25 mouse cellular contexts compared by ENCODE assay signal in genomic region chr13:83638735-83639134, GRCm38 (mm10).
DNase-seq lines count a peak whose midpoint lies in the region; ATAC-seq lines count a peak whose summit lies in the region.
"Had no signal": no experiment of that assay in that cellular context is flagged by ENCODE, and none has a peak within 500 bp of the region (broad histone marks: within the 10 kb centered on the region; RNA-seq: fewer than 3 reads in every experiment).

No protein-coding gene starts in this region.

- no peak overlapping the region for H3K27ac ChIP-seq in forebrain, embryonic 13.5 days
- no peak overlapping the region for H3K27ac ChIP-seq in forebrain, embryonic 12.5 days
- no peak overlapping the region for H3K27ac ChIP-seq in liver, embryonic 16.5 days (ENCODE audit: low read length)
- H3K27ac ChIP-seq in liver, embryonic 12.5 days: no peak overlapping the region
- H3K27ac ChIP-seq: embryonic facial prominence, embryonic 10.5 days; embryonic facial prominence, embryonic 12.5 days had no signal

- no peaks in the 10 kb centered on the region for H3K4me1 ChIP-seq in forebrain, embryonic 13.5 days
- H3K4me1 ChIP-seq in forebrain, embryonic 12.5 days: no peaks in the 10 kb centered on the region
- no peaks in the 10 kb centered on the region for H3K4me1 ChIP-seq in liver, embryonic 16.5 days (ENCODE audit: control insufficient read depth, low read depth, low read length)
- no peaks in the 10 kb centered on the region for H3K4me1 ChIP-seq in liver, embryonic 12.5 days
- H3K4me1 ChIP-seq: embryonic facial prominence, embryonic 10.5 days; embryonic facial prominence, embryonic 12.5 days had no signal

- H3K4me2 ChIP-seq in forebrain, embryonic 13.5 days: no peak overlapping the region
- no peak overlapping the region for H3K4me2 ChIP-seq in forebrain, embryonic 12.5 days
- H3K4me2 ChIP-seq in liver, embryonic 16.5 days (ENCODE audit: low read depth, low read length): no peak overlapping the region
- H3K4me2 ChIP-seq in liver, embryonic 12.5 days: no peak overlapping the region
- H3K4me2 ChIP-seq: embryonic facial prominence, embryonic 12.5 days had no signal

- H3K9ac ChIP-seq in forebrain, embryonic 13.5 days: no peak overlapping the region
- no peak overlapping the region for H3K9ac ChIP-seq in forebrain, embryonic 12.5 days
- H3K9ac ChIP-seq in liver, embryonic 16.5 days (ENCODE audit: low read depth, low read length): no peak overlapping the region
- H3K9ac ChIP-seq in liver, embryonic 12.5 days: no peak overlapping the region
- H3K9ac ChIP-seq: embryonic facial prominence, embryonic 12.5 days; forebrain, postnatal 0 days had no signal

- no peaks in the 10 kb centered on the region for H3K36me3 ChIP-seq in forebrain, embryonic 13.5 days (ENCODE audit: poor library complexity, severe bottlenecking)
- H3K36me3 ChIP-seq in forebrain, embryonic 12.5 days (replicated peaks): no peaks in the 10 kb centered on the region
- H3K36me3 ChIP-seq in liver, embryonic 16.5 days (ENCODE audit: control insufficient read depth, insufficient read depth): no peaks in the 10 kb centered on the region
- H3K36me3 ChIP-seq in liver, embryonic 12.5 days: no peaks in the 10 kb centered on the region
- H3K36me3 ChIP-seq: embryonic facial prominence, embryonic 10.5 days; embryonic facial prominence, embryonic 12.5 days; G1E had no signal

- 88% methylated on average over 3 of the region's 3 CpGs for WGBS in forebrain, embryonic 13.5 days
- 89% methylated on average over 3 of the region's 3 CpGs for WGBS in forebrain, embryonic 12.5 days
- 64% methylated on average over 3 of the region's 3 CpGs for WGBS in liver, embryonic 16.5 days (ENCODE audit: insufficient replicate concordance)
- 79% methylated on average over 3 of the region's 3 CpGs for WGBS in liver, embryonic 12.5 days (ENCODE audit: insufficient replicate concordance)

- ATAC-seq in forebrain, embryonic 13.5 days: peak; percentile 52; the same call in 1 of the 2 replicates
- ATAC-seq in forebrain, embryonic 12.5 days (ENCODE audit: low FRiP score): no peak
- peak; percentile 19 for ATAC-seq in frontal cortex, adult (ENCODE audit: low TSS enrichment)
- ATAC-seq in liver, embryonic 16.5 days (ENCODE audit: low read depth): 0 out of 2 replicates have a peak, but pooled peaks have one; percentile 19
- ATAC-seq in liver, embryonic 12.5 days: no peak
- ATAC-seq: activated CD4-positive, CD25-positive, alpha-beta regulatory T cell, adult 4 months; CD4-positive, CD25-positive, alpha-beta regulatory T cell, adult 4 months; forebrain, embryonic 14.5 days; Patski had no signal

- no peaks in the 10 kb centered on the region for H3K9me3 ChIP-seq in forebrain, embryonic 13.5 days (replicated peaks)
- H3K9me3 ChIP-seq in forebrain, embryonic 12.5 days: no peaks in the 10 kb centered on the region
- no peaks in the 10 kb centered on the region for H3K9me3 ChIP-seq in liver, embryonic 16.5 days (replicated peaks; ENCODE audit: control insufficient read depth, low read length)
- no peaks in the 10 kb centered on the region for H3K9me3 ChIP-seq in liver, embryonic 12.5 days (replicated peaks)
- H3K9me3 ChIP-seq: embryonic facial prominence, embryonic 10.5 days; embryonic facial prominence, embryonic 12.5 days; G1E had no signal

- DNase-seq in frontal cortex, adult 2 months (ENCODE audit: extremely low spot score in 1 of 2, low spot score in 1 of 2): no peak
- DNase-seq in kidney, adult 11 months: no peak
- DNase-seq: adrenal gland, adult 8-10 months; adrenal gland, postnatal 14 days; adrenal gland, postnatal 36 days; B cell, adult 2 months; cerebellum, adult 11-12 months; cerebellum, adult 2 months; cerebellum, adult 9-10 months; cerebellum, postnatal 10 days; cerebellum, postnatal 25 days; forebrain, postnatal 0 days had no signal

- no peaks in the 10 kb centered on the region for H3K27me3 ChIP-seq in forebrain, embryonic 13.5 days
- no peaks in the 10 kb centered on the region for H3K27me3 ChIP-seq in forebrain, embryonic 12.5 days
- no peaks in the 10 kb centered on the region for H3K27me3 ChIP-seq in liver, embryonic 16.5 days (ENCODE audit: control insufficient read depth, insufficient read depth, low read depth, low read length)
- no peaks in the 10 kb centered on the region for H3K27me3 ChIP-seq in liver, embryonic 12.5 days (replicated peaks)
- H3K27me3 ChIP-seq: CH12.LX; embryonic facial prominence, embryonic 12.5 days had no signal

- H3K4me3 ChIP-seq in forebrain, embryonic 13.5 days: no peak overlapping the region
- no peak overlapping the region for H3K4me3 ChIP-seq in forebrain, embryonic 12.5 days (replicated peaks)
- H3K4me3 ChIP-seq in liver, embryonic 16.5 days (ENCODE audit: low read depth, low read length): no peak overlapping the region
- H3K4me3 ChIP-seq in liver, embryonic 12.5 days: no peak overlapping the region
- H3K4me3 ChIP-seq: embryonic facial prominence, embryonic 10.5 days; embryonic facial prominence, embryonic 12.5 days had no signal

Comparison
In these comparisons a context has a peak if more than half of its experiments do, and no peak if none do; other contexts are left out.
1. ATAC-seq: peak in forebrain, embryonic 13.5 days (single experiment), frontal cortex, adult (single experiment) and liver, embryonic 16.5 days (single experiment); none in forebrain, embryonic 12.5 days (single experiment) and liver, embryonic 12.5 days (single experiment).